Mouse (Mus musculus) MEL (cell line): ENCODE results near the gene Rasgef1b.

Source experiments
- GATA1 ChIP-seq: IDR thresholded peaks from 2 replicates; pipeline ENCODE4 v1.6.1; 2011; ENCODE audit warnings: low read depth, low read length, improper control_type of control experiment
- JUND ChIP-seq: IDR thresholded peaks from 2 replicates; pipeline ENCODE4 v1.6.1; 2011; ENCODE audit warnings: low read depth, mild to moderate bottlenecking, improper control_type of control experiment, low read length
- SMC3 ChIP-seq: IDR thresholded peaks from 2 replicates; pipeline ENCODE4 v1.6.1; 2011; ENCODE audit warnings: low read depth, low read length, improper control_type of control experiment

DNA sequence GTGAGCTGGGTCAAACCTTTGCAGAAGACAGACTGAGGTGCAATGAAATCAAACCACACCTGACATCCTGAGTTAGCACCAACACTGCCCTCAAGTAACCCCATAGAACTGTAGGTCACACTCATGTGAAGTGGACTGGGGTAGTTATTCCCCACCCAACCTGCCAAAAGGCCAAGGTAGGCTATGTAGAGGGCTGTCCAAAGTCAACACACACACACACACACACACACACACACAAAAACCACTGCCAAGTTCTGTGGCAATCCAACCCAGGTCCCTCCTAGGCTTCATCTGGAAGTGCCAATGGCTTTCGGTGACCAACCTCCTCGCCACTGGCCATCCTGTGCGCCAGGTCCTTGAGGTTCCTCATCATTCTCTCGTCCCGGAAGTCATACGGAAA is 488.4 kb downstream of the Rasgef1b start:
- TF ChIP-seq JUND (no peak), GATA1 (no peak), SMC3 (no peak)
